Mouse (Mus musculus) neural tube, embryonic 15.5 days (tissue): Measurements from ENCODE around the gene Glce. TPM values are rescaled to one million over a fixed set of nuclear protein-coding genes. Genes with fewer than 3 reads are reported as not detected.
A peak's percentile ranks its signal among the peaks of the same experiment; 100 is the strongest.

Experiments used
- ATAC-seq: fragments of 200-750 bp; cut with Nextera tagmentation; 2 replicates; pipeline ENCODE4 v1.8.0; 2017; ENCODE audit warnings: mild to moderate bottlenecking, moderate TSS enrichment, moderate library complexity; ENCODE audit not compliant: low FRiP score
- H3K27ac ChIP-seq: fragments of 300-500 bp; sonication (generic); replicated peaks from 2 replicates; pipeline ENCODE4 v1.5.1; 2015; ENCODE audit warnings: mild to moderate bottlenecking, inconsistent platforms
- H3K27me3 ChIP-seq: fragments of 300-500 bp; sonication (generic); replicated peaks from 2 replicates; pipeline ENCODE4 v1.6.1; 2015; ENCODE audit warnings: inconsistent platforms
- H3K36me3 ChIP-seq: fragments of 300-500 bp; sonication (generic); 2 replicates; pipeline ENCODE4 v1.6.1; 2015; ENCODE audit warnings: inconsistent platforms
- H3K4me1 ChIP-seq: fragments of 300-500 bp; sonication (generic); 2 replicates; pipeline ENCODE4 v1.6.1; 2015; ENCODE audit warnings: inconsistent platforms
- H3K4me2 ChIP-seq: fragments of 300-500 bp; sonication (generic); 2 replicates; pipeline ENCODE4 v1.6.1; 2015; ENCODE audit warnings: inconsistent platforms, mild to moderate bottlenecking, moderate library complexity
- H3K4me3 ChIP-seq: fragments of 300-500 bp; sonication (generic); replicated peaks from 2 replicates; pipeline ENCODE4 v1.5.1; 2015; ENCODE audit warnings: mild to moderate bottlenecking, inconsistent platforms
- H3K9ac ChIP-seq: fragments of 300-500 bp; sonication (generic); replicated peaks from 2 replicates; pipeline ENCODE4 v1.6.1; 2015; ENCODE audit warnings: mild to moderate bottlenecking, inconsistent platforms
- H3K9me3 ChIP-seq: fragments of 300-500 bp; sonication (generic); replicated peaks from 2 replicates; pipeline ENCODE4 v1.6.1; 2016; ENCODE audit warnings: inconsistent platforms
- WGBS: fragments of 180-500 bp; shearing (Covaris S2); methylation state at CpG from one replicate; pipeline ENCODE4 v1.1.7; 2015; ENCODE audit warnings: mixed read lengths; 5-methylcytosine and 5-hydroxymethylcytosine counted together
- polyA plus RNA-seq: library from polyadenylated mRNA; unstranded; fragments of >200 nt; fragmentation: Nextera tagmentation; extraction: Ambion mirVana; gene quantifications from 2 replicates; pipeline ENCODE4 v1.2.1, GENCODE M21; 2015

The Glce gene
- polyA plus RNA-seq, 1 experiment from 2014 or later = 20.0 TPM

DNA sequence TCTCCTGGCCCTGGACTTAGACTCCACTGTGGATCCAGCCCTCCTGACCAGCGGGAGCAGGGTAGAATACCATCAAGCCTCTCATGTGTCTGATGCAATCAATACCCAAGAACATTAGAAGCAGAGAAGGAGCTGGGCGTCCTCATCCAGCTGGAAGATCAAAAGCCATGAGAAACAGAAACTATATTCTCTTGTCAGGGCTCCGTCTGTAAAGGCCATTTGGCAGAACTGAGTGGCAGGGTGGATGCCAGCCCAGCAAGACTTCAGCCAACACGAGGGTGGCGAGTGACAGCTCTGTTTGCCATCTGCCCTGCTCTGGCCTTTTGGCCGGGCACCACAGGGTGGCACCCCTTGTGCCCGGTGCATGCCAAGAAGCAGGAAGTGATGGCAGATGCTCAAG is 30.8 kb upstream of the Glce start:
- Histone ChIP-seq H3K27ac (no peak overlapping the region), H3K9me3 (no peaks in the 10 kb centered on the region), H3K4me1 (peaks cover 20% of the 10 kb centered on the region), H3K27me3 (no peaks in the 10 kb centered on the region), H3K9ac (no peak overlapping the region), H3K4me3 (no peak overlapping the region), H3K36me3 (no peaks in the 10 kb centered on the region), H3K4me2 (no peak overlapping the region)
- no peak for ATAC-seq
- 76% methylated on average over 7 of the region's 7 CpGs for WGBS

DNA sequence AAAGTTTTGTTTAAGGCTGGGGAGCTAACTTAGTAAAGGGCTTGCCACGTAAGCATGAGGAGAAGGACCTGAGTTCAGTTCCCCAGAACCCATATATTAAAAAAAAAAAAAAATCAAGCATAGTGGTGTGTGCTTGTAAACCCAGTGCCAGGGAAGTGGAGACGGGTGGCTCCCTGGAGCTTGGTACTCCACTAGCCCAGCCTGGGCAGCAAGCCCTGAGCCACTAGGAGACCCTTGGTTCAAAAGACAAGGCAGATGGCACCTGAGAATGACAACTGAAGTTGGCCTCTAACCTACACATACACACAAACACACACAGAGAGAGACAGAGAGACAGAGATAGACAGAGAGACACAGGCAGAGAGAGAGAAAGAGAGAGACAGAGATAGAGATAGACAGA is 30.1 kb upstream of the Glce start:
- Histone ChIP-seq H3K27me3 (no peaks in the 10 kb centered on the region), H3K27ac (no peak overlapping the region), H3K4me1 (peaks cover 20% of the 10 kb centered on the region), H3K9ac (no peak overlapping the region), H3K36me3 (no peaks in the 10 kb centered on the region), H3K9me3 (no peaks in the 10 kb centered on the region), H3K4me2 (no peak overlapping the region), H3K4me3 (no peak overlapping the region)
- WGBS = 89% methylated on average over 2 of the region's 2 CpGs
- no peak for ATAC-seq

DNA sequence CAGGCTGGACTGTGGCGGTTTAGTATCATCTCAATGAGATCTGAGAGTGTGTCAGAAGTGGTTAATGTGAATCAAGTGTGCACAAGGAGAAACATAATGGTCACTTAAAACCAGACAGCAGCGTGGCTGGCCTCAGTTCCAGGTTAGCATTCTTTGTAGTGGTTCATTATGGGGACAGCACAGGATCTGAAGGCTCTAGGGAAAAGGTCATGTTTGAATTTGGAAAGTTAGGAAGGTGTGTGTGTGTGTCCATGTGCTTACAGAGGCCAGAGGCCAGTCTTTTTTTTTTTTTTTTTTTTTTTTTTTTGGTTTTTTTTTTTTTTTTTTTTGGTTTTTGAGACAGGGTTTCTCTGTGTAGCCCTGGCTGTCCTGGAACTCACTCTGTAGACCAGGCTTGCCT is 22.7 kb upstream of the Glce start:
- no peak overlapping the region for H3K4me3 ChIP-seq
- no peak overlapping the region for H3K9ac ChIP-seq
- peaks cover 14% of the 10 kb centered on the region; the same call in 1 of the 2 replicates for H3K4me1 ChIP-seq
- H3K36me3 ChIP-seq = no peaks in the 10 kb centered on the region
- 83% methylated on average over 2 of the region's 2 CpGs for WGBS
- no peak overlapping the region for H3K4me2 ChIP-seq
- H3K27ac ChIP-seq = no peak overlapping the region
- H3K27me3 ChIP-seq = 0 out of 2 replicates have a peak, but pooled peaks cover 4% of the 10 kb centered on the region
- H3K9me3 ChIP-seq = no peaks in the 10 kb centered on the region
- no peak for ATAC-seq

DNA sequence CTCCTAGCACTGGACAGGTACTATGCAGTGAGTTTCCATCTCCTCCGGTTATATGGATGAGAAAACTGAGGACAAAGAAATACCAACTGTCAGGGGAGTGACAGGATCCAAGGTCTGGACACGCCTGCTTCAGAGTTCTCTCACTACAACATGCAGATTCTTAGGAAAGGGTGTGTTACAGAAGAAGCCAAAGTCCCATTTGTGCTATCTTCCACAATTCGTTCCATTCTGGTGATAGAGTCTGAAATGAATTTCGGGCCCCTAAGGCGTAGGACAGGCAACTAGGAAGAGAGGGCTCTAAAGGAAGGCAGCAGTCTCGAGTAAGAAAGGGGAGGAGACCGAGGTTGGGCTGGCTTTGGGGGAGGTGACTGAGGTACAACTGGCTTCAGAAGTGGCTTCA is 21.0 kb upstream of the Glce start:
- Histone ChIP-seq H3K36me3 (no peaks in the 10 kb centered on the region), H3K4me2 (no peak overlapping the region), H3K4me1 (peaks cover 32% of the 10 kb centered on the region), H3K27ac (no peak overlapping the region), H3K4me3 (no peak overlapping the region), H3K9me3 (no peaks in the 10 kb centered on the region), H3K27me3 (0 out of 2 replicates have a peak, but pooled peaks cover 4% of the 10 kb centered on the region), H3K9ac (no peak overlapping the region)
- 59% methylated on average over 7 of the region's 7 CpGs for WGBS
- no peak for ATAC-seq

DNA sequence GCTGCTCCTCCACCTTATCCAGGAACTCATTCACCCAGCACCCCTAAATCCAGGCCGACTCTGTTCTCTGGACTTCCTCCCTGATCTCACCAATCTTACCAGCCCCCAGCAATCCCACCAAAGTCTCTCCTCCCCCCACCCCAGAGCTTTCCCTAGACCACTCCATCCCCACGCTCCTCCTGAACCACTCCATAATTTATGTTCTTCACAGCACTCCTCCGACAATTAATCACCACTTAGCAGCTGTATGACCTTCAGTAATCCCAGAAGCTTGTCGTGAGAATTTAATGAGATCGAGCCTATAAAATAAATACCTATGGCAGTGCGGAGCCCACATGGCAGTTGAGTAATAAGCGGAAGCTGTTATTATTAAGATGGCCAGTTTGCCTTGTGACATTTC is 16.6 kb upstream of the Glce start:
- Histone ChIP-seq H3K4me1 (peaks cover 52% of the 10 kb centered on the region), H3K9ac (no peak overlapping the region), H3K36me3 (no peaks in the 10 kb centered on the region), H3K4me3 (no peak overlapping the region), H3K4me2 (no peak overlapping the region), H3K27me3 (no peaks in the 10 kb centered on the region), H3K9me3 (no peaks in the 10 kb centered on the region), H3K27ac (peak overlapping the region; percentile 30; the same call in 1 of the 2 replicates)
- no peak for ATAC-seq
- WGBS = 37% methylated on average over 7 of the region's 7 CpGs

DNA sequence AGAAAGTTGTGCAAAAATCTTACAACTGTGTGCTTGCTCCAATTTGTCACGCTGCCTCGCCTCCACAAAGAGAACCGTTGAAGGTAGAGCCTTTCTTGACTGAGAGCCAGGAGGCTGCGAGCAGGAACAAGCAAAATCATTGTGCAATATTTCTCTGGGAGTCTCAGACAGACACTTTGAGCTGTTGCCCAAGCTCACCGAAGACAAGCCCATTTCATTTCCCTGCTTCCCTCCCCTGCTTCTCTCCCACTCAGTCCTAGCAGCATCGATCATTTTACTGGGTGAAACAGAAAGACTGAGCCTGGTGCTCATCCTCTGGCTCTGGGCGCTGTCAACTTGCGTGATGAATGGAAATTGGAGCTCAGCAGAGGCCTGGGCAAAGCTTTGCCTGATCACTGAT is 14.8 kb upstream of the Glce start:
- Histone ChIP-seq H3K27ac (peak overlapping the region; percentile 73), H3K9me3 (no peaks in the 10 kb centered on the region), H3K9ac (no peak overlapping the region; the same call in 1 of the 2 replicates), H3K4me2 (peak overlapping the region; percentile 4), H3K4me3 (no peak overlapping the region), H3K4me1 (peaks cover 42% of the 10 kb centered on the region), H3K36me3 (no peaks in the 10 kb centered on the region), H3K27me3 (no peaks in the 10 kb centered on the region)
- 14% methylated on average over 8 of the region's 8 CpGs for WGBS
- ATAC-seq = peak; percentile 70

DNA sequence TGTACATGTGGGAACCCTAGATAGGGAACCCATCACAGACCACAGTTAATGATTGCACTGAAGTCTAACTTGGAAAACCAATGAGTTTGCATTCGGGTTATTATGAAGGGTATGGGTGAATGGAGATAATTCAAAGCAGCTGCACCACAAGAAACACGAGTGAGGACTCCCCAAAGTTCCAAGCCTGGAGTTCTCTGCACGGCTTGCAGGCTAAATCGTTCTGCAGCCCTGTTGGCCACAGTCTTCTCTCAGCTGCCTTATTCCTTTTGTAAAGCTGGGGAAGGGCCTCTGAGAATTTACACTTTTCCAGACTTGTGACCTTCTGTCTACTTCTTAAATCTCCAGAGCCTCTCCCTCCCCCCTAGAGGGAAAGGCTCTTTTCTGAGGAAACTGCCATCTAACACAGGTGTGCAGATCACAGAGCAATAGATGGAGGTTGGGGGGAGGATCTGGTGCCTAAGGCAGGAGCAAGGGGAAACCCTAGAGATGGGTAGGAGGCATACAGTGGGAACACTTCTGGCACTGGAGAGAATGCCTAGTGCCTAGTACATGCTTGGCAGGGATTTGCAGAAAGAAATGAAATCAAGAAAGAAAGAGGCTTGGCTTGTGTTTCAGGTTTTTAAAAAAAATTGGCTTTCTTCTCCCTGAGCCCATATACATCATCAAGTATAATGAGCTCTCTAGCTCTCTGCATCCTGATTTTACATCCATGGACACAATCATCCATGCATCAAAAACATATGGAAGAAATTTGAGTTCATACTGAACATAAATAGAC is 9.7 kb upstream of the Glce start:
- Histone ChIP-seq H3K4me2 (no peak overlapping the region), H3K4me3 (no peak overlapping the region), H3K27ac (no peak overlapping the region), H3K27me3 (no peaks in the 10 kb centered on the region), H3K4me1 (peaks cover 10% of the 10 kb centered on the region), H3K9me3 (no peaks in the 10 kb centered on the region), H3K36me3 (no peaks in the 10 kb centered on the region), H3K9ac (no peak overlapping the region)
- no peak for ATAC-seq
- 89% methylated on average over 4 of the region's 4 CpGs for WGBS

DNA sequence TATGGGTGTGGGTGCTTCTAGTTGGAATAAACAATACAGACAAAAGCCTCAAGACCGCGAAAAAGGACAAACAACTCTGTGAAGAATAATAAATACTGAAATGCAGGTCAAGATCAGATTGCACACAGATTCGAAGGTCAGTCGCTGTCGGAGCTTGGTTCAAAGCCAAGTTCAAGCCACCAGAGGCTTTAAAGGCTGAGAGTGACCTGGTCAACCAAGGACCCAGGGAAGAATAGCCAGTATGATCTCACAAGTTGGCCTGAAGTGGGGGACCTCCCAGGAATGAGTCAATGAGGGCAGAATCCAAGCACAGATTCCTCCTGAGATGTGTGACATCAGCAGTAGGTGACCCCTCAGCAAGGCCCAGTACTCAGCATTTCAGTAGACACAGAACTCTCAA is 8.3 kb upstream of the Glce start:
- Histone ChIP-seq H3K4me2 (no peak overlapping the region), H3K9ac (no peak overlapping the region), H3K36me3 (no peaks in the 10 kb centered on the region), H3K4me3 (no peak overlapping the region), H3K4me1 (no peaks in the 10 kb centered on the region), H3K27ac (no peak overlapping the region), H3K9me3 (no peaks in the 10 kb centered on the region), H3K27me3 (no peaks in the 10 kb centered on the region)
- WGBS = 92% methylated on average over 5 of the region's 5 CpGs
- no peak for ATAC-seq

DNA sequence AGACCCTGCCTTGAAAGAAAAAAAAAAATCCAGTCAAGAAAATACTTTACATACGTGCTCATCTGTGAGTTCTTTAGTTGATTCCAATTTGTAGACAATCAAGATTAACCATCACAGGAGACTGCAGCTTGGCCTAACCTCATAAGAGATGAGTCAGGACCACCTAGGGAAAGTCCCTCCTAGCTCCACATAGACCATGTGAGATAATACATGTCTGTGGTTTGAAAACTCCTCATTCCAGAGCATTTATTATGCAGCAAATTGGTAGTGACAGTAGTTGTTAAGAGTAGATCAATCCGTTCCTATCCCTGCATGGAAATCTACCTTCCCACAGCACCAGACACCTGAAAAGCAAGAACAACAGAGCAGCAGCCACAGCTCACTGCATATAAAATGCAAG is 5.6 kb upstream of the Glce start:
- H3K27me3 ChIP-seq = no peaks in the 10 kb centered on the region
- WGBS = 87% methylated on average over 2 of the region's 2 CpGs
- H3K9me3 ChIP-seq = no peaks in the 10 kb centered on the region
- H3K4me2 ChIP-seq = no peak overlapping the region
- no peak overlapping the region for H3K27ac ChIP-seq
- no peak overlapping the region for H3K9ac ChIP-seq
- no peak for ATAC-seq
- H3K4me1 ChIP-seq = peaks cover 8% of the 10 kb centered on the region
- no peak overlapping the region for H3K4me3 ChIP-seq
- H3K36me3 ChIP-seq = no peaks in the 10 kb centered on the region

DNA sequence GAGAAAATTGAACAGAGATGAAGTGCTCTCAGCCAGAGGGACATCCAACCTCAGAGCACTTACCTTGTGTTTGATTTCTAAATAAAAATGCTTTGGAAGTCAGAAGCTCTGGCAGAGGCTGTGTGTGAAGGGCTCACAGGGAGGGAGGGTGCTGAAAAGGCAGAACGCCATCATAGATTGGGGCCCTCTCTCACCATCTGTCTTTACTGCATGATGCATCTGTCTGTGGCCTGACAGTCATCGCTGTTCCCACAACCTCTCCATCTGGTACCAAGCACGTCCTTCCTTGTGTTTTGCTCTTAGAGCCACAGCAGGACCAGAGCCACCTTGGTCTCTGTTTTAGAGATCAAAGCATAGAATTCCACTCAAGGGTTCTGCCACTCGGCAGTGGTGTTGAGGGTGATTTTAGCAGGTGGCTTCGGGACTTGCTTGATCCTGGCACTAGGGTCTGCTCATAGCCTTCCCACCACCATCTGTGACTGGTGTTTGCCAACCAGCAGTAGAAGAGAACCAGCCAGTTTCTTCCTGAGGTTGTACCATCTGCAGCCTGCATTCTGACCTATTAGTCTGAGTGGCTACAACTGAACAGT is 3.6 kb upstream of the Glce start:
- no peak for ATAC-seq
- WGBS = 78% methylated on average over 5 of the region's 5 CpGs
- H3K36me3 ChIP-seq = no peaks in the 10 kb centered on the region
- peaks cover 12% of the 10 kb centered on the region for H3K4me1 ChIP-seq
- H3K27me3 ChIP-seq = no peaks in the 10 kb centered on the region
- H3K4me3 ChIP-seq = no peak overlapping the region
- no peak overlapping the region for H3K27ac ChIP-seq
- no peak overlapping the region for H3K4me2 ChIP-seq
- H3K9ac ChIP-seq = no peak overlapping the region
- H3K9me3 ChIP-seq = no peaks in the 10 kb centered on the region

DNA sequence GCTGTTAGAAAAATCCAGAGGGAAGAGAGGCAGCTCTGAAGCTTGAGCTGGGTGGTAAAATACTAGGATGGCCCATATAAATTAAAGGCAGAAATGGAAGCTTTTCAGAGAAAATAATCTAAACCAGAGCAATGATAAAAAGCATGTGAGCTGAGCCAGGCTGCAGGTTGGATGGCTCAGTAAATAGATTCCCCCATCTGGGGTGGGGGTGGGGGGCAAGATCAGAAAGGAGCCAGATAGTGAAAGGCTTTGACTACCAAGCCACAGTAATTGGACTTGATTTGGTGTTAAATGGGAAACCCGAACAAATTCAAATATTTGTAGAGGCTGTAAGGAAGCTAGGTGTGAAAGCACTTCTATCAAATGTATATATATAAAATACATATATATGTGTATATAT is 1.8 kb upstream of the Glce start:
- Histone ChIP-seq H3K4me2 (no peak overlapping the region), H3K27me3 (no peaks in the 10 kb centered on the region), H3K9ac (no peak overlapping the region), H3K9me3 (no peaks in the 10 kb centered on the region), H3K4me3 (no peak overlapping the region), H3K27ac (no peak overlapping the region), H3K36me3 (no peaks in the 10 kb centered on the region), H3K4me1 (peaks cover 19% of the 10 kb centered on the region)
- WGBS = 96% methylated on average over 1 of the region's 1 CpGs
- ATAC-seq = no peak

DNA sequence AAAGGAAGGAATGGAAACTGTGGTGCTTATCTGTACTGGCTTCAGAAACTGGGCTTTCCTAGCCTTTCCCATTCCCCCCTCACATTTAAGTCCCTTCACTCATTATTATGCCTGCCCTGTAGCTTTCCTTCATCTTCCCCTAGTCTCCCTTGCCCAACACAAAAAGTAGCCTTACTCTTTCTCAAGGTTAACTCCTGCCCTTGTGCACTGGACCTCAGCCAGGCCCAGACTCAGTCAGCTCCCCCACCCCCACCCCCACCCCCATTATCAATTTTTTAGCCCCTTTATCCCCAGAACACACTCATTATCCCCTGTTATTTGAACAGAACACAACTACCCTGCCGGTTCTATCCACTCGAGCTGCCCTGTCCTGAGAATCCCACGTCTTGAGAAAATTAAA is 1.0 kb upstream of the Glce start:
- Histone ChIP-seq H3K9me3 (no peaks in the 10 kb centered on the region), H3K36me3 (no peaks in the 10 kb centered on the region), H3K4me3 (peak overlapping the region; percentile 96), H3K4me2 (peak overlapping the region; percentile 67), H3K9ac (peak overlapping the region; percentile 51), H3K27me3 (no peaks in the 10 kb centered on the region), H3K4me1 (peaks cover 24% of the 10 kb centered on the region), H3K27ac (peak overlapping the region; percentile 76)
- 67% methylated on average over 3 of the region's 3 CpGs for WGBS
- ATAC-seq = no peak
